Mouse (Mus musculus) ES-E14 (cell line): Measurements from ENCODE around the gene Ankrd6. TPM values are rescaled to one million over a fixed set of nuclear protein-coding genes. Genes with fewer than 3 reads are reported as not detected.

Source experiments
- DNase-seq: peaks from one replicate; pipeline ENCODE4 v3.0.0-alpha.2; 2013; ENCODE audit warnings: low read depth, low spot score
- H3K27ac ChIP-seq: 2 replicates; pipeline ENCODE4 v1.5.1; 2012; ENCODE audit warnings: low read depth, mild to moderate bottlenecking, low read length, moderate library complexity, mixed read lengths; ENCODE audit not compliant: poor library complexity, insufficient read depth, severe bottlenecking
- H3K36me3 ChIP-seq: 2 replicates; pipeline ENCODE4 v1.6.1; 2012; ENCODE audit warnings: mild to moderate bottlenecking, low read length, moderate library complexity, mixed read lengths; ENCODE audit not compliant: control insufficient read depth, poor library complexity, insufficient read depth, severe bottlenecking
- H3K4me1 ChIP-seq, 2 experiments: fragments of 150-350 bp in 1 of 2; sonication (generic) in 1 of 2; 2 replicates each; pipeline ENCODE4 v1.6.1; 2012; ENCODE audit warnings: low read length in 2 of 2, mild to moderate bottlenecking in 1 of 2, mixed read lengths in 1 of 2; ENCODE audit not compliant: control insufficient read depth in 2 of 2, insufficient read depth in 2 of 2, poor library complexity in 1 of 2
- H3K4me3 ChIP-seq, 2 experiments: fragments of 150-350 bp in 1 of 2; sonication (generic) in 1 of 2; 2 replicates each; pipeline ENCODE4 v1.5.1; 2012; ENCODE audit warnings: low read length in 2 of 2, low read depth in 1 of 2, mild to moderate bottlenecking in 1 of 2, mixed read lengths in 1 of 2; ENCODE audit not compliant: insufficient read depth in 1 of 2, poor library complexity in 1 of 2, severe bottlenecking in 1 of 2
- H3K9ac ChIP-seq: 2 replicates; pipeline ENCODE4 v1.6.1; 2012; ENCODE audit warnings: low read depth, mild to moderate bottlenecking, low read length, mixed read lengths; ENCODE audit not compliant: poor library complexity, insufficient read depth, severe bottlenecking
- H3K9me3 ChIP-seq: fragments of 150-350 bp; sonication (generic); 2 replicates; pipeline ENCODE4 v1.6.1; 2012; ENCODE audit warnings: low read depth, mild to moderate bottlenecking, low read length; ENCODE audit not compliant: control insufficient read depth, insufficient read depth
- CHD2 ChIP-seq: IDR thresholded peaks from 2 replicates; pipeline ENCODE4 v1.6.1; 2014; ENCODE audit warnings: mild to moderate bottlenecking, low read depth, low read length, inconsistent platforms
- HCFC1 ChIP-seq: IDR thresholded peaks from 2 replicates; pipeline ENCODE4 v1.6.1; 2012; ENCODE audit warnings: low read length, inconsistent platforms, borderline replicate concordance; ENCODE audit not compliant: insufficient read depth
- MAFK ChIP-seq: IDR thresholded peaks from 2 replicates; pipeline ENCODE4 v1.6.1; 2014; ENCODE audit warnings: mild to moderate bottlenecking, low read depth, low read length, inconsistent platforms; ENCODE audit not compliant: insufficient read depth
- ZC3H11A ChIP-seq: IDR thresholded peaks from 2 replicates; pipeline ENCODE4 v1.6.1; 2012; ENCODE audit warnings: low read depth, mild to moderate bottlenecking, inconsistent platforms, low read length, borderline replicate concordance
- ZNF384 ChIP-seq: IDR thresholded peaks from 2 replicates; pipeline ENCODE4 v1.6.1; 2012; ENCODE audit warnings: low read depth, low read length, inconsistent platforms
- in situ Hi-C, 2 experiments: fragments of 600-800 bp; cut with MboI; formaldehyde crosslinking; loops; one replicate each; pipeline ENCODE4 v1.15.1; 2025; ENCODE audit warnings: low sequenced_read_pairs in 2 of 2, inconsistent platforms in 1 of 2; ENCODE audit not compliant: unreplicated experiment in 2 of 2
- total RNA-seq: library from RNA; depleted of rRNA; stranded (reverse); fragments of 300-350 nt; gene quantifications from 2 replicates; pipeline ENCODE4 v1.2.3, GENCODE M21; 2012

Gene Ankrd6
- total RNA-seq, 1 experiment: 7.8 TPM

DNA sequence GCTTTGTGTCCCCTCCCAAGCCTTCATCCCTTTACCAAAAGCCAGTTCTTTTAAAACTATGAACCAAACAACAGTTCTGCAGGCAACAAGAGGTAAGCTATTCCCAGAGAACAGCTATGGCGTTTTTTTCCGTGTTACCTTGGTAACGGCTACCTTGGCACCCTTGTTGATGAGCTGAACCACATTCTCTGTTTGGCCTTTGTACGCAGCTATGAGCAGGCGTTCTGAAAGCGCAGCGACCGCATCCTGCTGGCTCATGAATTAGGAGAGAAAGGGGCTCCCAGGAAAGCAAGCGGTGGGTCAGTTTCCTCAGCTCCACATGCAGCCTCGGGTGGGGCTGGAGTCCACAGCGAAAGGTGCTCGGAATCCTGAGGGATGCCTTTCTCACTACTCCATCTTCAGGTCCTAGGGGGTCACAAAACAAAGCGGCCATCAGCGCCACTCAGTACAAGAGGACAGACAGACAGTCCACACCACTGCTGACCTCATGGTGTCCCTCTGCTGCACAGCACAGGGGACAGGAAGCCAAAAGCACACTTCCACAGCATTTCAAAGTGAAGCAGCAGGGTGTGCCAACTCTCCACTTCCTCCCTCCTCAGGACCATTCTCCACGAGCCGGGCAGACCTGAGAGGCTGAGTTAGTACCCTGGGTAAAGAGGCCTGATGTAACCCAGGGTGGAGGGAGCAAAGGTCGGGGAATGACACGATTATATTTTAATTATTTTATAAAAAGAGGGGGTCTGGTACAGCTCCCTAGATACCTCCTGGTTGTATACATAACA is 90.3 kb downstream of the Ankrd6 start:
- Histone ChIP-seq H3K4me1 (peaks cover 5 to 11% of the 10 kb centered on the region in 2 experiments; a peak in 3 of 4 replicates), H3K4me3 (no peak overlapping the region), H3K27ac (no peak overlapping the region), H3K9me3 (no peaks in the 10 kb centered on the region), H3K36me3 (no peaks in the 10 kb centered on the region), H3K9ac (no peak overlapping the region)
- in situ Hi-C loops: no loop called here
- DNase-seq: no peak
- TF ChIP-seq MAFK: no peak
- TF ChIP-seq ZC3H11A: no peak
- no peak for TF ChIP-seq CHD2
- no peak for TF ChIP-seq HCFC1
- TF ChIP-seq ZNF384: no peak

GRCm38 (mm10) chr4:32855580-32855979 is 95.1 kb downstream of the Ankrd6 start:
- Histone ChIP-seq H3K9ac (no peak overlapping the region), H3K27ac (no peak overlapping the region), H3K9me3 (no peaks in the 10 kb centered on the region), H3K36me3 (no peaks in the 10 kb centered on the region), H3K4me1 (peaks cover 0 to 4% of the 10 kb centered on the region in 2 experiments; a peak in 1 of 4 replicates), H3K4me3 (no peak overlapping the region)
- DNase-seq: no peak
- TF ChIP-seq ZNF384 (no peak), ZC3H11A (no peak), CHD2 (no peak), MAFK (no peak), HCFC1 (no peak)
- in situ Hi-C loops: no loop called here

DNA sequence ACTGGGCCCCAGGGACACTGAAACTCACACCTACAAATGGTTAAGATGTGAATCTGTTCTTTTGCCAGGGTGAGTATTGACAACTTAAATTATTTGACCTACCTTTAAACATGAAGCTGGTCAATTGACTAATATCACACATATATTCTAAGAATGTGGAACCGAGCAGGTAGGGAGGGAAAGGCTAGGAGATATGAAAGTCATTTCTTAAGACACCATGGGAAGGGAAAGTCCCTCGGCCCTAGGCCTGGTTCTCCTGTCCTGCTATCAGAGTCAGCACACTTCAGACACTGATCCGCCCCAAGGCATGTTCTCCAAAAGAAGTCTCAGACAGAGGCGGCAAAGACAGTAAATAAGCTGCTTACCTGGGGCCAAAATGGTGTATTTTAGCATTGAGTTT is 95.7 kb downstream of the Ankrd6 start:
- TF ChIP-seq ZC3H11A: no peak
- Histone ChIP-seq H3K27ac (no peak overlapping the region), H3K4me1 (peaks cover 0 to 4% of the 10 kb centered on the region in 2 experiments; a peak in 1 of 4 replicates), H3K9ac (no peak overlapping the region), H3K36me3 (no peaks in the 10 kb centered on the region), H3K4me3 (no peak overlapping the region), H3K9me3 (no peaks in the 10 kb centered on the region)
- DNase-seq: no peak
- in situ Hi-C loops: no loop called here

- H3K4me1 ChIP-seq: peaks cover 0 to 4% of the 10 kb centered on the region in 2 experiments; a peak in 1 of 4 replicates
- no peak for DNase-seq
- in situ Hi-C loops: no loop called here
- no peak overlapping the region for H3K4me3 ChIP-seq
- no peaks in the 10 kb centered on the region for H3K36me3 ChIP-seq
- TF ChIP-seq HCFC1 (no peak), CHD2 (no peak), ZC3H11A (no peak), MAFK (no peak), ZNF384 (no peak)
- H3K27ac ChIP-seq: no peak overlapping the region
- no peaks in the 10 kb centered on the region for H3K9me3 ChIP-seq
- no peak overlapping the region for H3K9ac ChIP-seq
These were observed 96.9 kb downstream of the Ankrd6 start for GRCm38 (mm10) chr4:32853609-32854188.
